Mouse (Mus musculus) kidney, adult 2 months (tissue): ENCODE measurements at regions not wholly inside any gene's neighbourhood (a gene's known extent, or its start where the extent isn't known, plus 50 kb on each side); places are given as distances from the start of the nearest gene placed in this dataset.

ENCODE experiments used
- DNase-seq: peaks from one replicate; pipeline ENCODE4 v3.0.0; 2021
- H3K27ac ChIP-seq: fragments of 200-500 bp; 2 replicates; pipeline ENCODE4 v1.5.1; 2012; ENCODE audit warnings: low read depth, low read length, control low read depth, inconsistent platforms; ENCODE audit not compliant: insufficient read depth
- H3K27me3 ChIP-seq: fragments of 200-500 bp; replicated peaks from 2 replicates; pipeline ENCODE4 v1.6.1; 2012; ENCODE audit warnings: mild to moderate bottlenecking, moderate library complexity, low read length, inconsistent platforms; ENCODE audit not compliant: control insufficient read depth, insufficient read depth
- H3K36me3 ChIP-seq: fragments of 200-500 bp; 2 replicates; pipeline ENCODE4 v1.6.1; 2012; ENCODE audit warnings: mild to moderate bottlenecking, moderate library complexity, low read length, inconsistent platforms; ENCODE audit not compliant: control insufficient read depth, insufficient read depth
- H3K4me1 ChIP-seq: fragments of 200-500 bp; 2 replicates; pipeline ENCODE4 v1.6.1; 2011; ENCODE audit warnings: low read length; ENCODE audit not compliant: control insufficient read depth, insufficient read depth
- H3K4me3 ChIP-seq: fragments of 200-500 bp; 2 replicates; pipeline ENCODE4 v1.5.1; 2011; ENCODE audit warnings: mild to moderate bottlenecking, low read depth, low read length, control low read depth; ENCODE audit not compliant: insufficient read depth
- CTCF ChIP-seq: fragments of 200-500 bp; conservative IDR thresholded peaks from 2 replicates; pipeline ENCODE4 v1.5.1; 2011; ENCODE audit warnings: low read depth, mild to moderate bottlenecking, control low read depth, low read length, moderate library complexity, mixed read lengths; ENCODE audit not compliant: insufficient read depth, insufficient read length
- POLR2A ChIP-seq: fragments of 200-500 bp; IDR thresholded peaks from one replicate; pipeline ENCODE4 v1.6.1; 2011; ENCODE audit warnings: low read depth, low read length, control low read depth
- WGBS: fragments of 180-500 bp; shearing (Covaris S2); methylation state at CpG from one replicate; pipeline ENCODE4 v1.1.7; 2018; 5-methylcytosine and 5-hydroxymethylcytosine counted together

- TF ChIP-seq POLR2A = no peak
- no peak for TF ChIP-seq CTCF
- 72% methylated on average over 5 of the region's 5 CpGs for WGBS
- Histone ChIP-seq H3K36me3 (no peaks in the 10 kb centered on the region), H3K4me3 (no peak overlapping the region), H3K27ac (no peak overlapping the region), H3K27me3 (no peaks in the 10 kb centered on the region), H3K4me1 (no peaks in the 10 kb centered on the region; the same call in 1 of the 2 replicates)
- DNase-seq = no peak
Observed at GRCm38 (mm10) chr10:122551586-122551985, 103.3 kb downstream of the Avpr1a start.

DNA sequence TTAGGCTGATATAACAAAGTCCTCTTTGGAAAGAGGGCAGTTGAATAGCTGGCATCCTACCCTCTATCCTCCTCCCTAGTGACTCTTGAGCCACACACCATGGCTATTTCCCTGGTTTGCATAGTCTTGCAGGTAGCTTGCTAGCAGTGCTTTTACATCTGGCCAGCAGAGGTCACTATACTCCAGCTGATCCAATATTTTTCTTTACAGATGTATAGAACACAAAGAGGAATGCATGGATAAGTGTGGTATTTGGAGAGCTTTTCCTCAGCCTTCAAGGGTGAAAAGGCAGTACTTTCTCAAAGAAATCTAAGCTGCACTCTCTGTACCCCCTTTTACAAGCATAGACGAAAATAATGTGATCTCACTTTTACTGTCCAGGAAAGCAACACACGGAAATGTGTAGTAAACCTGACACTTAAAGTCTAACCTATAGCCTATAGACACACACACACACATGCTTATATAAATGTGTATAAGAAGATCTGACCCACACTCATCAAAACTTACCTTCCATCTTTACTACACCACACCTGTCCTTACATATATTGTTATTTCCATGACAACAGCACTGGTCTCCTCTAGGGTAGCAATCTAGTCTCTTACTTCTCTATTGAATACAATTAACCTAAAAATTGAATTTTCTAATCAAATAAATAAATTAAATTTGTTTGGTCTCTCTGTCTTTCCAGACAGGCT is 105.0 kb downstream of the Avpr1a start:
- H3K27ac ChIP-seq = no peak overlapping the region
- peak; percentile 50 for DNase-seq
- H3K36me3 ChIP-seq = no peaks in the 10 kb centered on the region
- H3K4me1 ChIP-seq = no peaks in the 10 kb centered on the region; the same call in 1 of the 2 replicates
- H3K27me3 ChIP-seq = no peaks in the 10 kb centered on the region
- 55% methylated on average over 2 of the region's 2 CpGs for WGBS
- TF ChIP-seq CTCF (peak; percentile 62), POLR2A (no peak)
- no peak overlapping the region for H3K4me3 ChIP-seq

GRCm38 (mm10) chr10:122553851-122554250 is 105.6 kb downstream of the Avpr1a start:
- H3K27ac ChIP-seq = no peak overlapping the region
- no peaks in the 10 kb centered on the region; the same call in 1 of the 2 replicates for H3K4me1 ChIP-seq
- no peaks in the 10 kb centered on the region for H3K27me3 ChIP-seq
- no peak overlapping the region for H3K4me3 ChIP-seq
- WGBS = 82% methylated on average over 2 of the region's 2 CpGs
- TF ChIP-seq POLR2A (no peak), CTCF (no peak)
- DNase-seq = no peak
- no peaks in the 10 kb centered on the region for H3K36me3 ChIP-seq

DNA sequence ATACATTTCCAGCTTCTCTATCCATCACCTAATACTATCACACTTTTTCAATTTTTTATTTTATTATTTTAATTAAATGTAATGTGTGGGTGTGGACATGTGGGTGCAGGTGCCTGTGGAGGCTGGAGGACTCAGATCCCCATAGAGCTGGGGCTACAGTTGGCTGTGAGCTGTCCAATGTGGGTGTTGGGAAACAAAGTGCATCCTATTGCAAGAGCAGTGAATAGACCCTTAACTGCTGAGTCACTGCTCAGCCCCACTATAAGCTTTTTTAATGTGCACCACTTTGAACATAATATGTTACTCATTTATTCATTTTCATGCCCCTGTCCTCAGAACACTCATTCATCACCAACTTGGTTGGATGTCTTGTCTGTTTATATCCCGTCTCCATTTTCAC is 110.4 kb downstream of the Avpr1a start:
- no peak overlapping the region for H3K4me3 ChIP-seq
- H3K27ac ChIP-seq = no peak overlapping the region
- no peaks in the 10 kb centered on the region for H3K27me3 ChIP-seq
- WGBS = 74% methylated on average over 1 of the region's 1 CpGs
- DNase-seq = no peak
- H3K4me1 ChIP-seq = 0 out of 2 replicates have a peak, but pooled peaks cover 2% of the 10 kb centered on the region
- no peak for TF ChIP-seq POLR2A
- no peak for TF ChIP-seq CTCF
- no peaks in the 10 kb centered on the region for H3K36me3 ChIP-seq

- DNase-seq = no peak
- no peak overlapping the region for H3K27ac ChIP-seq
- 78% methylated on average over 10 of the region's 10 CpGs for WGBS
Observed at GRCm38 (mm10) chr10:122560001-122560695, 111.8 kb downstream of the Avpr1a start.

GRCm38 (mm10) chr10:122561924-122562323 is 113.6 kb downstream of the Avpr1a start:
- no peak for DNase-seq
- H3K4me1 ChIP-seq = 0 out of 2 replicates have a peak, but pooled peaks cover 2% of the 10 kb centered on the region
- no peaks in the 10 kb centered on the region for H3K36me3 ChIP-seq
- no peak overlapping the region for H3K4me3 ChIP-seq
- no peak overlapping the region for H3K27ac ChIP-seq
- H3K27me3 ChIP-seq = 0 out of 2 replicates have a peak, but pooled peaks cover 1% of the 10 kb centered on the region
- TF ChIP-seq CTCF = no peak
- TF ChIP-seq POLR2A = no peak
- WGBS = 78% methylated on average over 3 of the region's 3 CpGs

More at GRCm38 (mm10) chr10:122560001-122560695, 111.8 kb downstream of the Avpr1a start:
- 0 out of 2 replicates have a peak, but pooled peaks cover 2% of the 10 kb centered on the region for H3K4me1 ChIP-seq
- no peak overlapping the region for H3K4me3 ChIP-seq
- no peaks in the 10 kb centered on the region for H3K36me3 ChIP-seq
- no peak for TF ChIP-seq POLR2A
- TF ChIP-seq CTCF = no peak
- no peaks in the 10 kb centered on the region for H3K27me3 ChIP-seq

GRCm38 (mm10) chr10:122562542-122562941 is 114.2 kb downstream of the Avpr1a start:
- 75% methylated on average over 6 of the region's 6 CpGs for WGBS
- Histone ChIP-seq H3K36me3 (no peaks in the 10 kb centered on the region), H3K27me3 (0 out of 2 replicates have a peak, but pooled peaks cover 1% of the 10 kb centered on the region), H3K27ac (no peak overlapping the region), H3K4me3 (no peak overlapping the region), H3K4me1 (0 out of 2 replicates have a peak, but pooled peaks cover 2% of the 10 kb centered on the region)
- no peak for DNase-seq
- TF ChIP-seq POLR2A (no peak), CTCF (no peak)
